Mouse (Mus musculus): Measurements from ENCODE around the gene Hoxb9. TPM values are rescaled to one million over a fixed set of nuclear protein-coding genes. Genes with fewer than 3 reads are reported as not detected.

Hoxb9 gene
- polyA plus RNA-seq, 2 experiments, result 0.01 TPM; not detected in 1

DNA sequence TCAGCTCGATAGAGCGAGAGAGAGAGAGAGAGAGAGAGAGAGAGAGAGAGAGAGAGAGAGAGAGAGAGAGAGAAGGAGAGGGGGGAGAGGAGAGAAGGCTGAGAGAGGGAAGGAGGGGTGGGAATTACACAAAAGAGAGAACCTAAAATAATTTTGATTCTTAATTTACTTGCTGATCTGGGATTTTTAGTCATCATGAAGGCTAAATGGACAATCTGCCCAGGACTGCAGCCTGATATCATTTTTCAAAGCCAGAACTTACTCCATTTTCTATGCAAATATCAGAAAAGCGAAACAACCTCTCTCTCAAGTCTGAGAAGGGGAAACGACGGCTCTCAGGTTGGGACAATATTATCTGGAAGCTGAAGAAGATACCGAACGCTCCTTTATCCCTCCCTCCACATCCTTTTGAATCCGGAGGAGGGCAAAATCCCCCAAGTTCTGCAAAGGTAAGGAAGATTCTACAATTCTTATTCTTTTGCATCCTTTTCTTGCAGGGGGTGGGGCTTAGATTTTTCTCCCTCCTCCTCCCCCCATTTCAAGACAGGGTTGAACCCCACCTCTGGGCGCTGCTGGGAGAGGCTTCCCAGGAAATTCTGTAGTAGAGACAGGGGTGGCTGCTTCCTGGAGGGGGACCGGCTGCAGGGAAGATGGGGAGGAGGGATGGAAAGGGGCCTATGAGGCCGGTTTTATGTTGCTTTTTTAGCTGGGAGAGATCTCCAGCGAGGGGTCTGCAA lies 21.5 kb downstream of the Hoxb9 start:
- Histone ChIP-seq H3K27ac (no peak overlapping the region), H3K27me3 (ENCODE audit: control insufficient read depth, insufficient read depth, low read length) (peaks cover 99% of the 10 kb centered on the region), H3K4me1 (replicated peaks; ENCODE audit: control insufficient read depth in 2 of 2, insufficient read depth in 2 of 2, low read length in 1 of 2) (no peaks in the 10 kb centered on the region), H3K9me3 (ENCODE audit: control insufficient read depth, low read length) (no peaks in the 10 kb centered on the region), H3K36me3 (replicated peaks; ENCODE audit: control insufficient read depth, insufficient read depth, low read depth) (no peaks in the 10 kb centered on the region), H3K4me3 (ENCODE audit: insufficient read depth in 1 of 2, low read depth in 2 of 2, low read length in 2 of 2) (no peak overlapping the region), H3K4me2 (ENCODE audit: low read depth) (no peak overlapping the region), H3K9ac (replicated peaks) (no peak overlapping the region)
- DNase-seq (ENCODE audit: low read depth in 3 of 3, low spot score in 3 of 3), result no peak
- WGBS (ENCODE audit: insufficient replicate concordance), result under 1% methylated on average over 12 of the region's 12 CpGs
- TF ChIP-seq CTCF (IDR thresholded peaks at IDR 0.05; ENCODE audit: low read depth) (no peak), EP300 (IDR thresholded peaks at IDR 0.05; ENCODE audit: low read depth) (no peak)
- no peak for ATAC-seq (ENCODE audit: insufficient read depth)

DNA sequence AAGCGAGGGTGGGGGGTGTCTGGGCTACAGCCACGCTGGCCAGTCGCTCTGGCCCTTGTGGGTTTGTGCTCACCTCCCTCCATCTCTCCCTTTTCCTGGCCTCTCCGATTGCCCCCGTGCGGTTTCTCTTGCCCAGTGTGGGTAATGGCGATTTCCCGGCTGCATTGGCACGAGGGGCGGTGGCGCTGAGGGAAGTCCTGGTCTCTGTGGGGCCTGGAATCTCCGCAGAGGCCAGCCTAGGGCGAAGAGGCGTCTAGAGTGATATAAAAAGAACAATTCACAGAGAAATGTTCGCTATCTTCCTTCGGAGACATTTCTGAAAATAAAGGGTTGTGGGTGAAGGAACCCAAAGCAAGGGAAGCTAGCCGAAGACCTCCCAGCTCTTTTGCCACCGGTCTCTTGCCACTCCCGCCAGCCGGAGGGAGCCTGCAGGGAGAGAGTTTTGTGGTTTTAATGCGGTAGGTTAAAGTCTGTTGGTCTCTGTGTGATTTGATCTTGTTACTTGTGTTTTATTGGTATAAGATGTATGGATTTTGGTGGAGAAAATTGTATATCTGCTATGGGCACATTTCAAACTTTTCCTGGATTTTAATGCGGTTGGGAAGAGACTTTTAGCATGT lies 22.2 kb downstream of the Hoxb9 start:
- H3K27ac ChIP-seq, result no peak overlapping the region
- H3K4me1 ChIP-seq (replicated peaks; ENCODE audit: control insufficient read depth in 2 of 2, insufficient read depth in 2 of 2, low read length in 1 of 2), result no peaks in the 10 kb centered on the region
- ATAC-seq (ENCODE audit: insufficient read depth), result no peak
- WGBS (ENCODE audit: insufficient replicate concordance), result 2% methylated on average over 22 of the region's 22 CpGs
- no peak overlapping the region for H3K4me2 ChIP-seq (ENCODE audit: low read depth)
- peaks cover 99% of the 10 kb centered on the region for H3K27me3 ChIP-seq (ENCODE audit: control insufficient read depth, insufficient read depth, low read length)
- no peaks in the 10 kb centered on the region for H3K36me3 ChIP-seq (replicated peaks; ENCODE audit: control insufficient read depth, insufficient read depth, low read depth)
- no peak for DNase-seq (ENCODE audit: low read depth in 3 of 3, low spot score in 3 of 3)
- TF ChIP-seq EP300 (IDR thresholded peaks at IDR 0.05; ENCODE audit: low read depth) (no peak), CTCF (IDR thresholded peaks at IDR 0.05; ENCODE audit: low read depth) (no peak)
- no peak overlapping the region for H3K9ac ChIP-seq (replicated peaks)
- no peaks in the 10 kb centered on the region for H3K9me3 ChIP-seq (ENCODE audit: control insufficient read depth, low read length)
- no peak overlapping the region for H3K4me3 ChIP-seq (ENCODE audit: insufficient read depth in 1 of 2, low read depth in 2 of 2, low read length in 2 of 2)

- TF ChIP-seq EP300 (IDR thresholded peaks at IDR 0.05; ENCODE audit: low read depth), result no peak
- peak; percentile 68 for TF ChIP-seq CTCF (IDR thresholded peaks at IDR 0.05; ENCODE audit: low read depth)
- no peak overlapping the region for H3K27ac ChIP-seq
- peaks cover 100% of the 10 kb centered on the region for H3K27me3 ChIP-seq (ENCODE audit: control insufficient read depth, insufficient read depth, low read length)
- DNase-seq (ENCODE audit: low read depth in 3 of 3, low spot score in 3 of 3), result peak; percentile 10 to 13 (median 11)
- H3K9ac ChIP-seq (replicated peaks), result no peak overlapping the region
- under 1% methylated on average over 32 of the region's 32 CpGs for WGBS (ENCODE audit: insufficient replicate concordance)
- H3K4me2 ChIP-seq (ENCODE audit: low read depth), result no peak overlapping the region
- H3K4me1 ChIP-seq (replicated peaks; ENCODE audit: control insufficient read depth in 2 of 2, insufficient read depth in 2 of 2, low read length in 1 of 2), result no peaks in the 10 kb centered on the region
- no peaks in the 10 kb centered on the region for H3K9me3 ChIP-seq (ENCODE audit: control insufficient read depth, low read length)
- no peaks in the 10 kb centered on the region for H3K36me3 ChIP-seq (replicated peaks; ENCODE audit: control insufficient read depth, insufficient read depth, low read depth)
- H3K4me3 ChIP-seq (ENCODE audit: insufficient read depth in 1 of 2, low read depth in 2 of 2, low read length in 2 of 2), result peak overlapping the region in 1 of 2 experiments; percentile 6; a peak in 1 of 4 replicates
- no peak for ATAC-seq (ENCODE audit: insufficient read depth)
Measured at GRCm38 (mm10) chr11:96294245-96295091, 23.2 kb downstream of the Hoxb9 start.

GRCm38 (mm10) chr11:96295092-96295835 lies 24.0 kb downstream of the Hoxb9 start:
- Histone ChIP-seq H3K27ac (no peak overlapping the region), H3K36me3 (replicated peaks; ENCODE audit: control insufficient read depth, insufficient read depth, low read depth) (no peaks in the 10 kb centered on the region), H3K27me3 (ENCODE audit: control insufficient read depth, insufficient read depth, low read length) (peaks cover 100% of the 10 kb centered on the region), H3K4me3 (ENCODE audit: insufficient read depth in 1 of 2, low read depth in 2 of 2, low read length in 2 of 2) (no peak overlapping the region), H3K9ac (replicated peaks) (no peak overlapping the region), H3K4me2 (ENCODE audit: low read depth) (no peak overlapping the region), H3K9me3 (ENCODE audit: control insufficient read depth, low read length) (no peaks in the 10 kb centered on the region), H3K4me1 (replicated peaks; ENCODE audit: control insufficient read depth in 2 of 2, insufficient read depth in 2 of 2, low read length in 1 of 2) (no peaks in the 10 kb centered on the region)
- TF ChIP-seq CTCF (IDR thresholded peaks at IDR 0.05; ENCODE audit: low read depth) (no peak), EP300 (IDR thresholded peaks at IDR 0.05; ENCODE audit: low read depth) (no peak)
- under 1% methylated on average over 30 of the region's 30 CpGs for WGBS (ENCODE audit: insufficient replicate concordance)
- no peak for ATAC-seq (ENCODE audit: insufficient read depth)
- DNase-seq (ENCODE audit: low read depth in 3 of 3, low spot score in 3 of 3), result no peak

Measured in liver, embryonic 14.5 days (tissue).